Mouse (Mus musculus): ENCODE results near the gene Zfp644. TPM values are rescaled to one million over a fixed set of nuclear protein-coding genes. Genes with fewer than 3 reads are reported as not detected.

The Zfp644 gene
- 84.8 TPM for polyA plus RNA-seq (2017; shearing (Covaris generic))

GRCm38 (mm10) chr5:106696396-106697337 lies at the start of gene Zfp644:
Gene Zfp644, minus strand, starts transcription at chr5:106697287.

GRCm38 (mm10) chr5:106608798-106609197 lies 88.3 kb downstream of the Zfp644 start, which contains the start of gene Gm17304:
Gene Gm17304, plus strand, starts transcription at chr5:106609098.

Other genes with a start within 250 kb of the Zfp644 start
- gene Barhl2, start 239.1 kb downstream of the Zfp644 start, polyA plus RNA-seq (2017; shearing (Covaris generic)), result 0.16 TPM
- not detected for gene Gm17304, start 88.2 kb downstream of the Zfp644 start, polyA plus RNA-seq (2017; shearing (Covaris generic))
- gene Hfm1, start 229.0 kb upstream of the Zfp644 start, polyA plus RNA-seq (2017; shearing (Covaris generic)), result not detected

Measured in effector memory CD4-positive, alpha-beta T cell, adult 5 months (primary cell).